Mouse (Mus musculus) MEL-GATA-1-ER (cell line): ENCODE measurements around the gene Kcnc2.
"Not testable (repeated sequence)": the region's sequence is repeated elsewhere in the genome, so short reads cannot be mapped to it uniquely, and the experiment has no call there.

Experiments
- DNase-seq: peaks from one replicate; pipeline ENCODE4 v3.0.0-alpha.2; 2012; ENCODE audit warnings: low read depth; ENCODE audit errors: extremely low read depth

Kcnc2 gene

DNA sequence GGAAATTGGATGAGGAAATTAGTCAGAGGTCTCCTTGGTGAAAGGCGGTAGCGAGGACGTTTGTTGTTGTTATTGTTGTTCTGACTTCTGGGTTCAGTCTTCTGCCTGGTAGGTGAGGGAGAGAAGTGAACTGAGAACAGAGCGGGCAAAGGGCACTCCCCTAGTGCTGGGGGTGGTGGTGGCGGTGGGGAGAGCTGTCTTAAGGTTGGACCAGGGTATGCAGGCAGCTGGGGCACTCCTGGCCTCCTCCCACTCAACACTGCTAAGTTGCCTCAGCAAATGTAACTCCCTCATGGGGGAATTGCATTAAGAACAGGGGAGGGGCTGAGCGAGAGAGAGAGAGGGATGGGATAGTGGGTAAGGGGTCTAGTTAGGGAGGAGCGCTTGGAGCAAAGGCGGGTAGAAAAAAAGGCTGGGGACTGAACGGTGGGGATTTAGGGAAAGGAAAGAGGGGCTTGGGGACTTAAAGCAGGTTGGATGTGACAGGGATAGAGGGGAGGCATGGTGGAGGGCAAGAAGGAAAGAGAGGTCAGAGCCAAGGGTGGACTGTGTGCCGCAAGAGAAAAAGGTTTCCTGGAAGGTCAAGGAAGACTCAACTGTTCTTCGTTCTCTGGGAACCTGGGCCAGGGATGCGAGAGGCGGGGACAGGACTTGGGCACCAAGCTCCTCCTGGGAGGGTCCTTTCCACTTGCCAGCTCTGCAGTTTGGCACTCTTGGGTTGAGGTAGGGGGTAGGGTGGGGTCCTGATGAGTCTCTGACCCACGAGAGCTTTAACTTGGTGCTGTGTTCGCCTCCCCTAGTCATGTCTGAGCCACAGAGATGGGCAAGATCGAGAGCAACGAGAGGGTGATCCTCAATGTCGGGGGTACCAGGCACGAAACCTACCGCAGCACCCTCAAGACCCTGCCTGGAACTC lies at the start of gene Kcnc2:
Gene Kcnc2, plus strand, starts transcription at position 235 of the 916 bp plus-strand sequence.
- DNase-seq, result no peak

- no peak for DNase-seq
These were observed 43.8 kb upstream of the Kcnc2 start for GRCm38 (mm10) chr10:112227073-112227472.

DNA sequence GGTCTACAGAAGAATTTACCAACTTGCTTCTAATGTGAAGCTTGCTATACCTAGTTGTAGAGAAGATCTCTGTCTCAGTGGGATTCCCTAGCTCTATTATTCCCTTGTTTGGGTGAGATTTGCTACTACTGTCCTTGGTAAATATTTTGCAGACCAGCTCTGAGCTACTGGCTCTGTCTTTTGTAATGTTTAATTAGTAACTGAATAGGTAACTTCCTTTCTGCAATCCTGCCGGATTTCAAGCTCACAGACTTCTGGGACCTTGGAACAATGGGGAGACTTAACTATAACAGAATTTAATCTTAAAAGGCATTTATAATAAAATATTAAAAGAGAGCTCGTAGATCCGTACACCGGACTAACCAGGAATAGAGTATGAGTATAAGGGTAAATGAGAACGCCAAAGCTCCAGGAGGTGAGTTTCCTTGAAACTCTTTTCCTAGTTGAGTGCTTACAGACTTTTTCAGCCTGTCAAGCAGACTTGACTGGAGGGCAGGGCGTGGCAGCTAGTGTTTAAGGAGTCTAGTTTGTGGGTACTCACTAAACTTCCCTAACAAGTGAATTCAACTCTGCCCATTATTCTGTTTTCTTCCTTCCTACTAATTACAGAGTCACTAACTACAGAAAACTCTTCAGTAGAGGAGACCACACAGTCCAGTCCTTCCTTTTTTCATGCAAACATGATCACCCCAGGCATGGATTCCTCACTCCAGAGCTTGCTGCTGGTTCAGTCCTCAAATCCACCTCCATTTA lies 41.7 kb upstream of the Kcnc2 start:
- DNase-seq, result not testable (repeated sequence)

DNA sequence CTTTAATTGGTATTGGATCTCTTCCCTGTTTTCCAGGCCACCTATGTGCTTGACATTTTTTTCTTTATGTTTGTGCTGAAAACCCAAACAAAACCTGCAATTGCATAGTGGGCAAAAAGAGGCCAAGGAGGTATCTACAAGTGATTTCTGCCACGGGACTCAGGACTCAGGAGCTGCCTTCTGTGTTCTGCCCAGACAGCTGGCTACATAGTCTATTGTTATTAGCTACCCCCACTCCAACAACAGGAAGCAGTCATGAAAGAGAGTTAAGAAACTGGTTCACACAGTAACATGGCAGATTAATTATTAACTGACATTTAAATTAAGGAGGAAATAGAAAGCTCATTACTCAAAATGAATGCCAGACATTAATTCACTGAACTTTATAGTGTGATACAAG lies 38.2 kb upstream of the Kcnc2 start:
- DNase-seq, result not testable (repeated sequence)

- not testable (repeated sequence) for DNase-seq
These were observed 35.5 kb upstream of the Kcnc2 start for GRCm38 (mm10) chr10:112235396-112235940.

DNA sequence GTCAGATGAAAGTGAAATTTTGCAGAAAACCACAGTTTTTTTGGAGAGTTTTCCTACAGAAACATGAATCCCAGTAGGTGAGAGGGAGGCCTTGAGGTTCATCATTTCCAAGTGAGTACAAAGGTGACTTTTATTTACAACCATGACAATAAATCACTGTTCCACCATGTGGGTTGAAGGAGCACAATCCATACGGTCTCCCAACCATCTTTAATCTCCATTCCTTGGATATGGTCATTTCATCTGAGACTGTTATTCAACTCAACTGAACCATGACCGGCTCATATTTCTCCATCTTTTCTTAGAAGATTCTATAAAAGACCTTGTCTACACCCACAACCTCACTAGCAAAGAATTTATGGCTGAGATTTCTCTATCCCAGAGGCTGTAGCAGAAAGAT lies 22.6 kb upstream of the Kcnc2 start:
- no peak for DNase-seq

- DNase-seq, result no peak
These were observed 7.5 kb upstream of the Kcnc2 start for GRCm38 (mm10) chr10:112263467-112263866.

DNA sequence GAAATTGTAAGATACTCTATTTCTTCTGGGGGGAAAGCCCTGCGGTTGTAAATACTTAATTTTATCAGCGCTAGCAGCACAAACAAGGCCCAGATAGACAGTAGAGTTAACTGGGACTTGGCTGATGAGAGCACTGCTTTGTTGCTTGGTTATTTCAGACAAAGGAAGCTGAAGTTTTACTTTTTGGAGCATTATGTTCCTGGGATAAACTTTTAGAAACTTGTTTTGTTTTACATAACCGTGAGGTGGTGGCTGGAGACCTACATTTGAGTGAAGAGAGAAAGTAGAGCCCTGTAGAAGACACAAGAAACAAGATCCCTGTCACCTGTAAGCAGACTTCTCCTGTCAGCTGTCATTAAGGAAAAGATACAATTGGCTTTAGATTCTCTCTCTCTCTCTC lies 1.4 kb upstream of the Kcnc2 start:
- no peak for DNase-seq

GRCm38 (mm10) chr10:112269939-112270781 lies 761 bp upstream of the Kcnc2 start:
- no peak for DNase-seq

DNA sequence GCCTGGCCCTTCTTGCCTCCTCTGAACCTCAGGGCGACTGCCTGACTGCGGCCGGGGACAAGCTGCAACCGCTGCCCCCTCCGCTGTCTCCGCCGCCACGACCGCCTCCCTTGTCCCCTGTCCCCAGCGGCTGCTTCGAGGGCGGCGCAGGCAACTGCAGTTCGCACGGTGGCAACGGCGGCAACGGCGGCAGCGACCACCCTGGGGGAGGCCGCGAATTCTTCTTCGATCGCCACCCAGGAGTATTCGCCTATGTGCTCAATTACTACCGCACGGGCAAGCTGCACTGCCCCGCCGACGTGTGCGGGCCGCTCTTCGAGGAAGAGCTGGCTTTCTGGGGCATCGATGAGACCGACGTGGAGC lies 863 bp downstream of the Kcnc2 start:
- no peak for DNase-seq

DNA sequence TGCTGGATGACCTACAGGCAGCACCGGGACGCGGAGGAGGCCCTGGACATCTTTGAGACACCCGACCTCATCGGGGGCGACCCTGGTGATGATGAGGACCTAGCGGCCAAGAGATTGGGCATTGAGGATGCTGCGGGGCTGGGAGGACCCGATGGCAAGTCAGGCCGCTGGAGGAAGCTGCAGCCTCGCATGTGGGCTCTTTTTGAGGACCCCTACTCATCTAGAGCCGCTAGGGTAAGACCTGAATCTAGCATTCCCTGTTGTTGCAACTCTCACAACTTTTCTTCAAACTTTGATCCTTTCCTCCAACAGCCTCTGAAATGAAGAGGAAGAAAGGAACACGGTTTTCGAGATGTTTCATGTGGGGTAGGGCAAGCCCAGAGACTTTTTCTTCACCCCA lies 1.2 kb downstream of the Kcnc2 start:
- no peak for DNase-seq

DNA sequence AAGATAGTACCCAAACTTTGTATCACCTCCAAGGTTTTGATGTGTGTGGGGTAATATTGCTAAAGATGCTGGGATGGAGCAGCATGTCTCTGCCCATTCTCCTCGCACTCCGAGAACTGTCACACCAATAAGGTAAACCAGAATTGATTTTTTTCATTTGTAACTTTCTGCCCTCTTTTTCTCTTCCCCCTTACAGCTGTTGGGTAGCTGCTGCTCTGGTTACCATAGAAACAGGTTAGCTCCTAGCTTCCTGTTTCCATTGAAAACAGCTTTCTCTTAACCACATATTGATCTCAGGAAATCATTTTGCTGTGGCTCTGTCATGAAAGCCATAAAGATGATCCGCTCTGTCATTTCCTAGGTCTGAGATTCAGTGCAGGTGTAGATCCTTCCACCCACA lies 7.1 kb downstream of the Kcnc2 start:
- DNase-seq, result no peak

DNA sequence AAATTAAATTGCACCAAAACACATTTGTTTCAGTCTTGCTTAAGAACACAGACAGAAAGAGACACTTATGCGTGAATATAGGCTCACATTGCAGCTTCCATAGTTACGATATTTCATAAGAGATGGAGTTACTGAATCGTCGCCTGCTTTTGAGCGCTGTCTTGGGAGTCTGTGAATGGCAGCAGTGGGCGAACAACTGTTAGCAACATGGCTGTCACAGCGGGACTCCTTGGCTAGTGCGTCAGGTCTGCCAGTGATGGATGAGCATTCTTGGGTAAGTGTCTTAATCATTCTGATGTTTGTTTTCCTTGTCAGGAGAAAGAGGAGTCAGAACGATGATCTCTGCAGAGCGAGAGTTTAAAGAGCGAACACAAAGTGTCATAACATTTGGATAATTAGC lies 44.2 kb downstream of the Kcnc2 start:
- no peak for DNase-seq

- DNase-seq, result no peak
These were observed 46.9 kb downstream of the Kcnc2 start for GRCm38 (mm10) chr10:112317783-112318182.

GRCm38 (mm10) chr10:112357669-112358362 lies 86.9 kb downstream of the Kcnc2 start:
- no peak for DNase-seq

GRCm38 (mm10) chr10:112358363-112358704 lies 87.4 kb downstream of the Kcnc2 start:
- no peak for DNase-seq

DNA sequence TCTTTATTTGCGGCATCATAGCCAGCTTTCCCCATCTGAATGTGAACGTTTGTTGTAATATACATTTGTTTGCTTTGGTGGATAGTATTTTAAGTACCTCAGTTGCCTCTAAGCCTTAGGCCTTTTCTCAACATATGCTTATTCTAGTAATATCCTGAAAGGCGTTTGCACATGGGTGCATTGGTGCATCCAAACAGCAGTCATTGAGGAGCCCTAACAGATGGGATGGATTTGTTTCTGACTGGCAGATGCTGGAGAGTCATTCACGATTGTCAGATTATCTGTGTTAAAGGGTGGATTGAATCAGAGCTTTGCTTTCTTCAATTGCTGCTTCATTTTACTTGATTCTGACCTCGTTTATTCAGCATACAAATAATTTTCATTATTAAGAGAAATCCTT lies 89.8 kb downstream of the Kcnc2 start:
- DNase-seq, result no peak

GRCm38 (mm10) chr10:112368369-112368768 lies 97.4 kb downstream of the Kcnc2 start:
- no peak for DNase-seq

DNA sequence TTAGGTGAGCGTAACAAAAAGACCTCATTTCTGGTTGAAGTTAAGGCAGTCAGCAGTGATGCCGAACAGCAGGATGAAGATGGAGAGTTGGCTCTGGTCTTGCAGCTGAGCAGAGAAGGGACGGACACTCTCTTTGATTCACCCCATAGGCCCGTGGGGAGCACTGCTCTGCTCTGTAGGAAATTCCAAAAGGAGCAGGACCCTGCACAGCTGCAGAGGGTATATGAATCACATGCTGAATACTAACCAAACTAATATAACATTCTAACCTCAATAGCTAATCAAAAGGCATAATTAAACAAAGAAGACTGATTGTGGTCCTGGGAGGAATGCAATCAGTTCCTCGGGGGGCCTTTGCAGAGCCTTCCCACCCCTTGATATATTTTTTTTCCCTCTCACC lies 106.2 kb downstream of the Kcnc2 start:
- no peak for DNase-seq

- no peak for DNase-seq
These were observed 107.5 kb downstream of the Kcnc2 start for GRCm38 (mm10) chr10:112378465-112378864.

DNA sequence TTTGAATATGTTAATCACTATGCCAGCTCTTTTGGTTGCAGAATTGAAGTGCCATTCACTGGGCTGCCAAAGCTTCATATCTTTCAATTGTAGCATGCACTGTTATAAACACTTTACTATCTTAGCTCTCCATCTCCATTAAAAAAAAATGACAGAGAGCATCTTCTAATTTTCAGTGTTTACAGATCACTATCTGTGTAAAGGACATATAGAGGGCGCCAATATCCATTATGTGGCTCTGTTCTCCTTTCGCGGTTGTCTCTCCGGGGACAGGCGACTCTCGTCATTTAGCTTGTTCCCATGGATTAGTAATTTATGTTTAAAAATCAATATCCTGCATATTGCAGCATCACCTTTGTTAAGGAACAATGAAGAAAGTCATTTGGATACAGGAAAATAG lies 109.7 kb downstream of the Kcnc2 start:
- DNase-seq, result no peak
